Mouse (Mus musculus) CH12.LX (cell line): ENCODE measurements around the gene Ccdc51. TPM values are rescaled to one million over a fixed set of nuclear protein-coding genes. Genes with fewer than 3 reads are reported as not detected.
A peak's percentile ranks its signal among the peaks of the same experiment; 100 is the strongest.

Experiments used
- DNase-seq: peaks from one replicate; pipeline ENCODE4 v3.0.0-alpha.2; 2013; ENCODE audit errors: extremely low read depth
- H3K27ac ChIP-seq: 2 replicates; pipeline ENCODE4 v1.5.1; 2012; ENCODE audit warnings: low read depth, mild to moderate bottlenecking, control low read depth, moderate library complexity; ENCODE audit not compliant: insufficient read depth
- H3K27me3 ChIP-seq: replicated peaks from 2 replicates; pipeline ENCODE3; 2012; ENCODE audit warnings: inconsistent platforms
- H3K36me3 ChIP-seq, 2 experiments: replicated peaks in 1 of 2; 2 replicates each; pipeline versions ENCODE3 to v1.6.1; 2012; ENCODE audit warnings: inconsistent platforms in 1 of 2, low read length in 1 of 2, mild to moderate bottlenecking in 1 of 2, mixed read lengths in 1 of 2, moderate library complexity in 1 of 2; ENCODE audit not compliant: control insufficient read depth in 1 of 2, insufficient read depth in 1 of 2
- H3K4me1 ChIP-seq, 2 experiments: 2 replicates each; pipeline ENCODE4 v1.6.1; 2012; ENCODE audit warnings: inconsistent platforms in 1 of 2, moderate library complexity in 1 of 2; ENCODE audit not compliant: insufficient read depth in 2 of 2, control insufficient read depth in 1 of 2
- H3K4me2 ChIP-seq: 2 replicates; pipeline ENCODE4 v1.6.1; 2012; ENCODE audit warnings: low read depth, mild to moderate bottlenecking, control low read depth; ENCODE audit not compliant: poor library complexity, insufficient read depth, severe bottlenecking
- H3K4me3 ChIP-seq, 3 experiments: fragments of 150-350 bp in 1 of 3; sonication (generic) in 1 of 3; replicated peaks in 1 of 3; 2 replicates each; pipeline versions ENCODE3 to v1.5.1; 2011 to 2012; ENCODE audit warnings: low read depth in 2 of 3, low read length in 2 of 3, mild to moderate bottlenecking in 2 of 3, moderate library complexity in 2 of 3, control low read depth in 1 of 3, improper control_type of control experiment in 1 of 3, inconsistent platforms in 1 of 3, mixed read lengths in 1 of 3; ENCODE audit not compliant: poor library complexity in 1 of 3
- H3K79me2 ChIP-seq: replicated peaks from 2 replicates; pipeline ENCODE4 v1.6.1; 2012; ENCODE audit warnings: mild to moderate bottlenecking, moderate library complexity; ENCODE audit not compliant: control insufficient read depth, poor library complexity, insufficient read depth, severe bottlenecking; ENCODE audit errors: extremely low read depth
- H3K9ac ChIP-seq: 2 replicates; pipeline ENCODE4 v1.6.1; 2012; ENCODE audit warnings: low read depth, mild to moderate bottlenecking, control low read depth, moderate library complexity; ENCODE audit not compliant: insufficient read depth
- H3K9me3 ChIP-seq: replicated peaks from 2 replicates; pipeline ENCODE3; 2012; ENCODE audit warnings: low read length, inconsistent platforms, mixed read lengths
- CTCF ChIP-seq, 2 experiments: IDR thresholded peaks in 1 of 2; conservative IDR thresholded peaks in 1 of 2; 2 replicates each; pipeline ENCODE4 v1.5.1; 2011 to 2012; ENCODE audit warnings: low read depth in 2 of 2, low read length in 2 of 2, improper control_type of control experiment in 1 of 2, inconsistent platforms in 1 of 2, mild to moderate bottlenecking in 1 of 2, moderate library complexity in 1 of 2
- ELF1 ChIP-seq: IDR thresholded peaks from 2 replicates; pipeline ENCODE4 v1.6.1; 2014; ENCODE audit warnings: low read depth, mild to moderate bottlenecking, inconsistent platforms, low read length, improper control_type of control experiment
- HCFC1 ChIP-seq: IDR thresholded peaks from 2 replicates; pipeline ENCODE4 v1.6.1; 2012; ENCODE audit warnings: low read depth, mild to moderate bottlenecking, inconsistent platforms, low read length, improper control_type of control experiment
- KAT2A ChIP-seq: IDR thresholded peaks from 2 replicates; pipeline ENCODE4 v1.6.1; 2012; ENCODE audit warnings: low read length, improper control_type of control experiment, inconsistent platforms; ENCODE audit not compliant: insufficient replicate concordance
- MEF2A ChIP-seq: IDR thresholded peaks from 2 replicates; pipeline ENCODE4 v1.6.1; 2014; ENCODE audit warnings: low read depth, mild to moderate bottlenecking, inconsistent platforms, low read length, improper control_type of control experiment, borderline replicate concordance
- MYC ChIP-seq: IDR thresholded peaks from 2 replicates; pipeline ENCODE4 v1.6.1; 2011; ENCODE audit warnings: low read depth, mild to moderate bottlenecking, improper control_type of control experiment, low read length
- NELFE ChIP-seq: IDR thresholded peaks from 2 replicates; pipeline ENCODE4 v1.6.1; 2011; ENCODE audit warnings: low read depth, low read length, improper control_type of control experiment
- RAD21 ChIP-seq: IDR thresholded peaks from 2 replicates; pipeline ENCODE4 v1.6.1; 2011; ENCODE audit warnings: low read depth, mild to moderate bottlenecking, low read length, improper control_type of control experiment, moderate library complexity
- SMC3 ChIP-seq: IDR thresholded peaks from 2 replicates; pipeline ENCODE4 v1.6.1; 2011; ENCODE audit warnings: low read depth, low read length, improper control_type of control experiment
- TBP ChIP-seq: conservative IDR thresholded peaks from 2 replicates; pipeline ENCODE4 v1.6.1; 2011; ENCODE audit warnings: low read depth, low read length, improper control_type of control experiment
- USF2 ChIP-seq: conservative IDR thresholded peaks from 2 replicates; pipeline ENCODE4 v1.6.1; 2011; ENCODE audit warnings: low read depth, low read length, improper control_type of control experiment
- ZKSCAN1 ChIP-seq: IDR thresholded peaks from 2 replicates; pipeline ENCODE4 v1.6.1; 2012; ENCODE audit warnings: low read depth, inconsistent platforms, low read length, improper control_type of control experiment, borderline replicate concordance
- dilution Hi-C: fragments of 300-500 bp; cut with MboI; formaldehyde crosslinking; loops from 2 replicates; pipeline ENCODE4 v1.14.3; 2020; ENCODE audit warnings: low sequenced_read_pairs; ENCODE audit not compliant: extremely low pct_unique_long_range_greater_than_20kb, extremely low pct_ligation_motif_present
- in situ Hi-C: fragments of 300-500 bp; cut with MboI; formaldehyde crosslinking; loops from 3 replicates; pipeline ENCODE4 v1.14.3; 2019; ENCODE audit warnings: low sequenced_read_pairs, low pct_ligation_motif_present, low pct_unique_long_range_greater_than_20kb, mixed read lengths
- polyA plus RNA-seq: library from polyadenylated mRNA; unstranded; fragments of >175 nt; gene quantifications from 2 replicates; pipeline ENCODE4 v1.2.1, GENCODE M21; 2012; ENCODE audit warnings: low read depth; ENCODE audit not compliant: insufficient read length
- total RNA-seq, 2 experiments: library from RNA; depleted of rRNA; stranded (reverse); fragments of 300-350 nt in 1 of 2; fragments of >200 nt in 1 of 2; gene quantifications; 2 replicates each; pipeline ENCODE4 v1.2.3; 2012 to 2014

Gene Ccdc51
- total and polyA plus RNA-seq, 3 experiments, result 7.6 to 18.2 (median 16.2) TPM

- H3K9ac ChIP-seq, result no peak overlapping the region
- H3K79me2 ChIP-seq, result peaks cover 21% of the 10 kb centered on the region
- no peaks in the 10 kb centered on the region for H3K9me3 ChIP-seq
- in situ Hi-C loops, result no loop called here
- H3K36me3 ChIP-seq, result peaks cover 60 to 87% of the 10 kb centered on the region in 2 experiments
- no peak for DNase-seq
- peaks cover 30 to 42% of the 10 kb centered on the region in 2 experiments for H3K4me1 ChIP-seq
- no peaks in the 10 kb centered on the region for H3K27me3 ChIP-seq
- H3K4me2 ChIP-seq, result no peak overlapping the region
- TF ChIP-seq MYC (no peak), TBP (no peak), KAT2A (no peak), USF2 (no peak), ELF1 (no peak), HCFC1 (no peak), MEF2A (no peak), ZKSCAN1 (no peak), NELFE (no peak)
- dilution Hi-C loops, result no loop called here
- no peak overlapping the region for H3K27ac ChIP-seq
- no peak overlapping the region for H3K4me3 ChIP-seq
Observed at GRCm38 (mm10) chr9:109060898-109061295, 21.4 kb upstream of the Ccdc51 start.

- Histone ChIP-seq H3K4me1 (peaks cover 2 to 15% of the 10 kb centered on the region in 2 experiments; a peak in 2 of 4 replicates), H3K27me3 (no peaks in the 10 kb centered on the region), H3K79me2 (peaks cover 16% of the 10 kb centered on the region), H3K36me3 (peaks cover 60 to 86% of the 10 kb centered on the region in 2 experiments), H3K4me2 (no peak overlapping the region), H3K27ac (no peak overlapping the region), H3K9ac (no peak overlapping the region), H3K9me3 (no peaks in the 10 kb centered on the region), H3K4me3 (no peak overlapping the region)
- no peak for DNase-seq
- peak; percentile 32 for TF ChIP-seq SMC3
- peak; percentile 34 for TF ChIP-seq RAD21
- peak in 1 of 2 experiments; percentile 58; a peak in 2 of 4 replicates for TF ChIP-seq CTCF (conservative IDR thresholded peaks at IDR 0.05 in 1 of 2, IDR thresholded peaks at IDR 0.05 in 1 of 2; ENCODE audit: low read depth in 2 of 2, low read length in 2 of 2)
- TF ChIP-seq ZKSCAN1, result no peak
- in situ Hi-C loops (no loop called here), dilution Hi-C loops (no loop called here)
Observed at GRCm38 (mm10) chr9:109068095-109068735, 14.1 kb upstream of the Ccdc51 start.
